Mouse (Mus musculus) liver, adult (tissue): ENCODE data around the gene Hcn3.

Experiments
- GATA4 ChIP-seq: IDR thresholded peaks from 2 replicates; pipeline ENCODE4 v1.6.1; 2014; ENCODE audit warnings: mild to moderate bottlenecking, low read length; ENCODE audit not compliant: insufficient replicate concordance

Hcn3 gene

DNA sequence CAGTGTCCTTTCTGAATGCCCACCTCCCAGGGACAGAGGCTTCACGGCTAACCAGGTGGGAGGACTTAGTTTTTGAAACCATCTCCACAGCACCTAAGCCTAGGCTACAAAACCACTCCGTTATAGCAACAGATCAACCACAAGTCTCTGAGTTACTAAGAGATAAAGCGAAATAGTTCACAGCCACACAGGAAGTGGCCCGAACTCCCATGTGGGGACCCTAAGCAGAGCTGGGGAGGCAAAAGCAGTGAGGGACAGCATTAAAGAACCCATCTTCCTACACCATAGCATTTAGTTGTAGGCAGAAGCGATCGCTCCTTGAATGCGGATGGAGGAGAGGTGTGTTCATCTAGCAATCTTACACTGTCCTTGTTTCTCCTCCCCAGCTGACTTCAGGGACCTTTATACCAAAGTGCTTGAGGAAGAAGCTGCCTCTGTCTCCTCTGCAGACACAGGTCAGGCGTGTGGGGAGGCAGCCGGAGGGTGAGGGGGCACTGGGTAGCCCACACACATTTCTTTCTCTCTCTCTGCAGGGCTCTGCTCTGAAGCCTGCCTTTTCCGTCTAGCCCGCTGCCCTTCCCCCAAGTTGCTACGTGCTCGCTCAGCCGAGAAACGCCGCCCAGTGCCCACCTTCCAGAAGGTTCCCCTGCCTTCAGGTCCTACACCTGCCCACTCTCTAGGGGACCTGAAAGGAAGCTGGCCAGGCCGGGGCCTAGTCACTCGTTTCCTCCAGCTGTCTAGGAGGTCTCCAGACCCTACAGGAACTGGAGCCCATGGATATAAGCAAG lies 27.9 kb upstream of the Hcn3 start:
- no peak for TF ChIP-seq GATA4

DNA sequence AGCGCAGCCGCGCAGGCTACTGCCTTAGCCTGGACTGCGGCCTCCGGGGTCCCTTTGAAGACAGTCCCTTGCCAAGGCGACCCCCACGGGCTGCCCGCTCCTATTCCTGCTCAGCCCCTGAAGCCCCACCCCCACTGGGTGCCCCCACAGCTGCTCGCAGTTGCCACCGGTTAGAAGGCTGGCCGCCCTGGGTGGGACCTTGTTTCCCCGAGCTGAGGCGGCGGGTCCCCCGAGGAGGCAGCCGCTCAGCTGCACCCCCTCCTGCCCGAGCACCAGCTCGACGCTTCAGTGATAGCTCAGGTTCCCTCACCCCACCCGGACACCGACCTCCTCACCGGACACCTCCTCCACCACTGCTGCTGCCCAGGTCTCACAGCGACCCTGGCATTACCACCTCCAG lies 27.2 kb upstream of the Hcn3 start:
- TF ChIP-seq GATA4: no peak

DNA sequence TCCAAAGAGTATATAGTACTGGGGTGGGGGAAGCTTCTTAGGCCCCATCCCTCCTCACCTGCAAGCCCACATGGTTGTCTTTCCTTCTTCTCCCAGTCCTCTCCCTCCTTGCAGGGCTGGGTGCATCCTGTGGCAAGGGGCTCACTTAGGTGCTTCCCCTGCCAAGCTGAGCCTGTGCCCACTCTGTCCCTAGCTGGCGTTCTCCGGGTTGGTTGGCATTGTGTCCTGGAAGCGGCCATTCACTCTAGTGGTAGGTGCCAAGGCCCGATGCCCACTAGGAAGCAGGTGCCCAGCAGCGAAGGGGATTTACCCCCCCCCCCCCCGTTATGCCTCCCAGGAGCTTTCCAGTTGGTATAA lies 23.9 kb upstream of the Hcn3 start:
- TF ChIP-seq GATA4: no peak

DNA sequence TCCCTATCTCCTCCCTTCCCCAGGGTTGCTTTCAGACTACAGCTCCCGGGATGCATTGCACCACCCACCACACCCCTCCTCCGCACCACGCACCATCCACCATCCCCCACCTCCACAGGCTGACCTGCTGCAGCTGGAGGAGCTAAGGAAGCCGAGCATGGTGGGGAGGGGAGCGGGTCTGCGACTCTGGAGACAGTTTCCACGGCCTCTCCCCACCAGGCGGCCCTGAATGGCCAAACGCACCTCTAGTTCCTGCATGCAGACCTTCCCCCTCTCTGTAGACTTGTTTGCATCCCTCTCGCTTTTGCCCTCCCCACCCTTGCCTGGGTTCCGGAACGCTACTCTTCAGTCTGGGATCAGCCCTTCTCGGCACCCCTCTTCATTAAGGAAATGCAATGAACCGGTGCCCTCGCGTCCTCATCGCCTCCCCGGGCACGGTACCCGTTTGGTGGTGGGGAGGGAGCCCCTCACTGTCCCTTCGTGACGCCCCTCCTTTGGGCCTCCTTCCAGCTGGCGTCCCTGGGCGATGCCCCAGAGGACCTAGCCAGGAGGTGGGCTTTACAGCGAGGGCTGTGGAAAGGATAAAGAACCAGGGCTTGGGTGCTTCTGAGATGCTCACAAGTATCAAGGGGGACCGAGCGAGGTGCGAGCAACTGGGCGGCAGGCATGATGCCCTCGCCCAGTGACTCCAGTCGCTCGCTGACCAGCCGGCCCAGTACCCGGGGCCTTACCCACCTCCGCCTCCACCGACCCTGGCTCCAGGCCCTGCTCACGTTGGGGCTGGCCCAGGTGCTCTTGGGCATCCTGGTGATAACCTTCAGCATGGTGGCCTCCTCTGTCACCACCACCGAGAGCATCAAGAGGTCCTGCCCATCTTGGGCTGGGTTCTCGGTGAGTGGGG lies 23.3 kb upstream of the Hcn3 start, which contains the start of gene Fam189b:
Gene Fam189b (plus strand): TSS at position 86 of the 901 bp plus-strand sequence.
- TF ChIP-seq GATA4: no peak

DNA sequence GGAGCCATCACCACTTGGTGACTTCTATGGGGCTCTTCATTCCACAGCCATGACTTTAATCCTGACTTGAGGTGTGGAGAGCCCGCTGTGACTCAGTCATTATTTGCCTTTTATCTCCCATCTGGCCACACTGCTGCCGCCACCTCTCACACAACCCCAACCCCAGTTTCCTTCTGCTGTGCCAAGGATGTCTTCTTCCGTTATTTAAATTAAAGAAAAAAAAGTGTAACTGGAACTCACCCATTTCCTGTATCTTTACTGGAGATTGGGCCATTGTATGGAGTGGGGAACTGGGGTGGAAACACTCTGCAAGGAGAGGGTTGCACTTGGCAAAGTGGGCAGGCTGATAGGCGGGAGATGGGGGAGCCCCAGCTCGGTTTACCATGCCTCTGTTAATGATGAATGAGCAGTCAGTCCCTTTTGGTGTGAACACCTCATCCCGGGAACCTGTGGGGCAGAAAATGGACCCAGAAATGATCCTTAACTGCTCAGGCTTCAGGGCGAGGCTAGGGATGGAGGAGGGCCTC lies 22.6 kb upstream of the Hcn3 start:
- TF ChIP-seq GATA4: no peak

DNA sequence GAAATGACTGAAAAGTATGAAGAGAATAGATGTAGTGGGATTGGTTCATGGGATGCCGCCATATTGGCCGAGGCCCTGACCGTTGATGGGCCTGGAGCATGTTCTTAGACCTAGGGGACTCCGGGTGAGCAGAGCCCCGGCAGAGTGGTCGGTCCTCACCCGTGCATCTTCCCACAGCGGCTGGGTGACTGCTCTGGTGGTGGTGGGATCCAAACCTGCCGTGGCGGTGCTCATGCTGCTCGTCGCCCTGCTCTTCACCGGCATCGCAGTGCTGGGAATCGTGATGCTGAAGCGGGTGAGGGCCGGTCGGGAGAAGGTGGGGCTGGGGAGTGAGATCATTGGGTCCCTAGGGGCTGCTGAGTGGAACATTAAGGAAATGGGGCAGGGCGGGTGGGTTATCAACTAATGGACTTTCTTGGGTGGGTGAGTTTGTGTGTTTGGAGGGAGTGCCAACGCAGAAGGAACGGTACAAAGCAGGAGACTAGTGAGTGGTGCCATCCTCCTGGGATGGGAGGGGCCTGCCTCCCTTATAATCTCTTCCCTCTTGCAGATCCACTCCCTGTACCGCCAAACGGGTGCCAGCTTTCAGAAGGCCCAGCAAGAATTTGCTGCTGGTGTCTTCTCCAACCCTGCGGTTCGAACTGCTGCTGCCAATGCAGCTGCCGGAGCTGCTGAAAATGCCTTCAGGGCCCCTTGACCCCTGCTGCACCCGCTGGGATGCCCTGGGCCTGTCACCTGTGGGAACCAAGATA lies 21.9 kb upstream of the Hcn3 start:
- TF ChIP-seq GATA4: no peak

DNA sequence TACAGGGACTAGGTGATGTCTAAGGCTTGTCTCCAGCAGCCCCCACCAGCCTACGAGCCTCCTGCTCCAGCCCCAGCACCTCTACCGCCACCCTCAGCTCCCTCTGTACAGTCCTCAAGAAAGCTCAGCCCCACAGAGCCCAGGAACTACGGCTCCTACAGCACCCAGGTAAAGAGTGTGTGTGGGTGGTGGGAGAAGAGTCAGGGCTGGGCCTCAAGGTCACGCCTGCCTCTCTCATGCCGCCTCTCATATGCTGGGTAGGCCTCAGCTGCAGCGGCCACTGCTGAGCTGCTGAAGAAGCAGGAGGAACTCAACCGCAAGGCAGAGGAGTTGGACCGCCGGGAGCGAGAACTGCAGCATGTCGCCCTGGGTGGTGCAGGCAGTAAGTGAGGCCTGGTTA lies 19.1 kb upstream of the Hcn3 start:
- no peak for TF ChIP-seq GATA4

DNA sequence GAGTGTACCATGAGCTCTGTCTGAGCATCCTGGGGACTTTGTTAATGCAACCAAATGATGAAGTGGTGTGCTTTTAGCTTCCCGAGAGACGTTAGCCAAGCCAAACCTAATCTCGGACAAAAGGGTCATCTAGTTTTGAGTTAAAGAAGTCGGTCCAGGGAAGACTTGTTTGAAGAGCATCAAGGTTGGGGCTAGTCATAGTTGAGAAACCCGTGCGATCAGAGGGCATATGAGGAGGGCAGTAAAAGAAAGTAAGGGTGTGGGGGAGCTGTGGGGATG lies 18.1 kb upstream of the Hcn3 start:
- TF ChIP-seq GATA4: no peak

DNA sequence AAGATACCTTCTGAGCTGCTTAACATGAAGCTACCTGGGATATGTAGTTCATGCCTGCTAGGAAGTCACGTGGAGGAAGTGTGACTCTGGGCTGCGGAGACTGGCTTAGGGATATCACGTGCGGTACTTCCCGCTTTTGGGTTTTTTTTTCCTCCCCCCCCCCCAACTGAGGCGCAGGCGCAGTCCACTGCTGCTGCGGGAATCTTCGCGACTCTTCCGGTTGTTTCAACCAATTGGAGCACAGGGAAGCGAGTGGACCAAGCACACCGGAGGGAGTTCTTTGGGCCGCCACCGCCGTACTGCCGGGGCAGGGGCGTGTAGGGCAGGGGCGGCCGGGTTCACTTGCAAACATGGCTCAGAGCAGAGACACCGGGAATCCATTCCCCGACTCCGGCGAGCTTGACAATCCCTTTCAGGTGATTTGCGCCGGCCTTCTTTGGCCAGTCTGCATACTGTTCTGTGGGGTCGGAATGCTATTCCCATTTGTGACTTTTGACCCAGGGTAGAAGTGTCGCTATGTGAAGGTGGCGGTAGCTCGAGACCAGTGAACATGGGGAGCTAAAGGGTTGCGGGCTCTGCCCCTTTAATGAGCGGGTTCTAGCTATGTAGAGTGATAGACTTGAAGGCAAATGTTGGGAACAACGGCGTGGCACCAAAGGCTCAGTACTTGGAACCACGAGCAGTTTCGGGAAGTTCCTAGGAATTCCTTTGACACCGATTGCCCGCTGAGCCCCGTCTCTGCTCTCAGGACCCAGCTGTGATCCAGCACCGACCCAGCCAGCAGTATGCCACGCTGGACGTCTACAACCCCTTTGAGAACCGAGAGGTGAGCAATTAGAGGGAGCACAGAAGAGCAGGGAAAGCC lies 17.5 kb upstream of the Hcn3 start, which contains the start of gene Scamp3:
Gene Scamp3 (plus strand): TSS at position 232 of the 865 bp plus-strand sequence.
- no peak for TF ChIP-seq GATA4

DNA sequence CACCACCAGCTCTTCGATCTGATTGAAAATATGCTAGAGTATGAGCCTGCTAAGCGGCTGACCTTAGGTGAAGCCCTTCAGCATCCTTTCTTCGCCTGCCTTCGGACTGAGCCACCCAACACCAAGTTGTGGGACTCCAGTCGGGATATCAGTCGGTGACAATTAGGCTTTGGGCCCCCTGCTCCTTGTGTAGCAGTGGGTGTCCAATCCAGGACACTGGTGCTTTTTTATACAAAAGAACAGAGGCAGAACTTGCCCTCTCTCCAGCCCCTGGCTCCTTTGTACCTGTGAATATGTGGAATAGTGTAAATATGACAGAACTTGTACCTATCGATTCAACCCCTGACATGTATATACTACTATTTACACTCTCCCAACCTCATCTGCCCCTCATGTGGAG lies 16.4 kb upstream of the Hcn3 start:
- TF ChIP-seq GATA4: no peak

DNA sequence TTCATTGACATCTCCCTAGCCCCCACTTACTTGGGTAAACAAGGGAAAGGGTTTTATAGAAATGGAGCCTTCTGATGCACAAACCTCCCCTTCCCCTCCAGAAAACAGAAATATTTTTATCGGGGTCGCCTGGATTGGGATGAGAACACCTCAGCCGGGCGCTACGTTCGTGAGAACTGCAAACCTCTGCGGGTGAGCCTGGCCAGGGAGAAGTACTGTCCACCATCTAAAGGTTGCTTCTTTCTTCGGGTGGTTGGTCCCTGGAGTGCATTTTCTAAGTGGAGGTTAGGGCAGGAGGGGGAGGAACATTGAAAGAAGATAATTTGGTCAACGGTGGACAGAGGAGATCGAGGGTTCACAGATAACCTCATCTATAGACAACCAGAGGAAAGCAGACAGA lies 15.5 kb upstream of the Hcn3 start:
- no peak for TF ChIP-seq GATA4

DNA sequence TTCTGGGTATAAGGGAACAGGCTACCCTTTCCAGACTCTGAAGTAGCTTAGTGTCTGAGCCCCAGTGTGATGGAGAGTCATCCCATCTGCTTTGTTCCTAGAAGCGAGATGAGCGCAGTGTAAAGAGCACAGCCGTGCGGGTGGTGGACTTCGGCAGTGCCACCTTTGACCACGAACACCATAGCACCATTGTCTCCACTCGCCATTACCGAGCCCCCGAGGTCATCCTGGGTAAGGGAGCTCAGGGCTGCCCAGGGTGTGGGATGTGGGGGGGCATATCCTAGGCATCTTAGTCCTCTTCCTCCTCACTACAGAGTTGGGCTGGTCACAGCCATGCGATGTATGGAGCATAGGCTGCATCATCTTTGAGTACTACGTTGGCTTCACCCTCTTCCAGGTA lies 14.8 kb upstream of the Hcn3 start:
- TF ChIP-seq GATA4: no peak

DNA sequence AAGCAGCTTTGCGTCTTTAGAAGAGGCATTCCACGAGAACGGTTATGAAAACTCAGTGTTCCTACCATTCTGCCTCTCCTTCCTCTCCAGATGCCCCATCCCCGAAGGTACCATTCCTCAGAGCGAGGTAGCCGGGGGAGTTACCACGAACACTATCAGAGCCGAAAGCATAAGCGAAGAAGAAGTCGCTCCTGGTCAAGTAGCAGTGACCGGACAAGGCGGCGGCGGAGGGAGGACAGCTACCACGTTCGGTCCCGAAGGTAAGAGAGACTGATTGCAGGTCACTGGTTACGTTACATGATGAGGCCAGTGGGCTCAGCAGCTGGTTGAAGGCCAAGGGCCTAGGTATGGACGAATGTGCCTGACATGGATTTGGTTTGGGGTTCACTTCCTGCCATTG lies 6.9 kb upstream of the Hcn3 start:
- no peak for TF ChIP-seq GATA4

DNA sequence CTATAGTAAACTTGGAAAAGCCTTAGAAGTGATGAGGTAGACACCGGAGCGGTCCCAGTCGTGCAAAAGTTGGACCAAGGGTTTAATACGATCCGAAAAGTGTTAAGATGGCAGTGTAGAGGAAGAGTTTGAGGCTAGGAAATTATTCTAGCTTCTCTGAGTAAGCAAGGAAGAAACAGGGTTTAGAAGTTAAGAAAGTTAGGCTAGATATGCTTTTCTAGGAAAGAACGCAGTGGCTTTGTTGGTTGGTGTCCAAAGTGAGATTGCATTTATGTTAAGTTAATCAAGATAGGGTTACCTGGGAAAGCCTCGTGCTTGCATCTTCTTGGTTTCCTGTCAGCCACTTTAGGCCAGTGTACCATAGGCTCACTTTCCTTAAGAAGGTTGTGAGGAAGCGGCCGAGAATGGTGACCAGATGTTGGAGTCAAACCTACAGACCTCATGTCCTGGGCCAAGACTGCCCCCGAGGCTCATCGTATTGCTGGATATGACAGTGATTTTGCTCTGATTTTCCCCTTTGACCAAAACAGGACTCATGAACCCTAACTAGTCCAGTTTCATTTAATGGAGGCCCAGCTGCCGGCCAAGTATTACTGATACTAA lies 5.4 kb upstream of the Hcn3 start:
- no peak for TF ChIP-seq GATA4
